Mouse (Mus musculus): Measurements from ENCODE around the gene Rab40c.
"Not testable (repeated sequence)": the region's sequence is repeated elsewhere in the genome, so short reads cannot be mapped to it uniquely, and the experiment has no call there.

Gene Rab40c

DNA sequence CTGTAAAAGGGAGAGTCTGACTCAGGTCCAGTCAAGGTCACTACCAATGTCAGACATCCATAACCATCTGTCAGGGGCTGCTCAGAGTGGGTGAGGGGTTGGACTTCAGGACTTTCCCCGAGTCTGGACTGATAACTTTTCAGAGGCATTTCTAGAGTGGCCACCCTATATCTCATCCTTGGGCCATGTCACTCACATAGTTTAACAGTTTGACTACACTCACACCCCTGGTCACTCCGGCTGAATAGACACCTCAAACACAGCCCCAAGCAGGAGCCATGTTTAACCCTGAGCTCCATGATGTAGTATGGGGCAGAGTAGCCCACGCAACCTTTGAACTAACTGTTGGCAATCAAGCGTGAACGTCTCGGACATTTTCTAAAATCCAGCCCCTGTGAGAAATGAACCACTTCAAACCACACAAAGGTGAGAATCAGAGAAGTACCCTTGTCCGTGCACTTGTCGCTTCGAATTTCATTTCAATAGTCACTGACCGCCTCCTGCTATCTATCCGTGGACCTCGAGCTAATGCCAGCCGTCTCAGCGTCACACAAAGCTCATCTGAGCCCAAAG lies 45.3 kb downstream of the Rab40c start:
- no peak for DNase-seq

DNA sequence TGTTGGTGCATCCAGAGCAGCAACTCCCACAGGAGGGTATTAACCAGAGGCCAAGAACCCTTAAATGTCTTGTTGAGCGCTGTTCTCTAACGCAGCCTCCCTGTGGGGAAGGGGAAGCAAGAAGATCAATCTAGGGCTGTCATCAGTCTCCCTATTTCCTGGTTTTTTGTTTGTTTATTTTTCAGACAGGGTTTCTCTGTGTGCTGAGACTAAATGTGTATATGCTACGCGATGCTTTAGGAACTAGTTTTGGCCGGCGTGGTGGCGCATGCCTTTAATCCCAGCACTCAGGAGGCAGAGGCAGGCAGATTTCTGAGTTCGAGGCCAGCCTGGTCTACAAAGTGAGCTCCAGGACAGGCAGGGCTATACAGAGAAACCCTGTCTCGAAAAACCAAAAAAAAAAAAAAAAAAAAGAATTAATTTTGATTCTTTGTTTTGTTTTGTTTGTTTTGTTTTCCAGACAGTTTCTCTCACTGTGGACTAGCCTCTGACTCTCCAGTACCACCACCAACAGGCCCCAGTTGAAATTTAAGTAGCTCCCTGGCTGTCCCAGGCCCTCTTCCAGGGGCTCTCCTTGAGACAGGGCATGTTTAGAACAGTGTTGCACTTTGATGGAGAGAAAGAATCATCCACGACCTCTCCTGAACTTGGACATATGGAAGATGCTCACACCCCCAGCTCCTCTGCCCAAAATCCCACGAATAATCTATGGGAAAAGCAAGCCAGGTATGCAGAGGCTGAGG lies 46.0 kb downstream of the Rab40c start:
- no peak for DNase-seq

DNA sequence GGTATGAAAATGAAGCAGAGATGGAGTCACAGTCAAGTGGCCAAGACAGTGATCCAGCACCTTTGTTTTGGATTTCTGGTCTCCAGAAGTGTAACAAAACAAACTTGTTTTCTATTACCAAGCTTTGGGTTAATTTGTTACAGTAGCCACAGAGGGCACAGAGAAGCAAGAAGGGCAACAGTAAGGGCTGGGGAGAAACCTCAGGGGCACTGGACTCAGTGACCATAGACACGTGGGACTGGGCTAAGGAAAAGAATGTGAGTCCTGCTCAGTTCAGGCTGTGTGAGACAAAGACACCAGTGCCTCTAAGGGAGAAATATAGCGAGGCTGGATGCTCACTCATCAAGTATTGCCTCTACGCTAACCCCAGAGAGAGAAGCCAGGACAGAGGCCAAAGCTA lies 46.9 kb downstream of the Rab40c start:
- no peak for DNase-seq

DNA sequence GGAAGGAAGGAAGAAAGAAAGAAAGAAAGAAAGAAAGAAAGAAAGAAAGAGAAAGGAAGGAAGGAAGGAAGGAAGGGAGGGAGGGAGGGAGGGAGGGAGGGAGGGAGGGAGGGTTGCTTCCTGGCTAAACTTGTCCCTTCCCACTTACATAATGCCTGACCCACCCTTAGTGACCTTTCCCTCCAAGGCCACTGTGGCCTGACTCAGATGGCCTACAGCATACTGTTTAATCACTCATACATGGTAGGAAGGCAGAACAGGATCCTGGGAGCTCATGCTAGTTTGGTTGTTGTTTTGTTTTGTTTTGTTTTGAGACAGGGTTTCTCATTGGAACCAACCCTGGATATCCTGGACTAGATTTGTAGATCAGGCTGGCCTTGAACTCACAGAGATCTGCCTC lies 48.0 kb downstream of the Rab40c start:
- not testable (repeated sequence) for DNase-seq

DNA sequence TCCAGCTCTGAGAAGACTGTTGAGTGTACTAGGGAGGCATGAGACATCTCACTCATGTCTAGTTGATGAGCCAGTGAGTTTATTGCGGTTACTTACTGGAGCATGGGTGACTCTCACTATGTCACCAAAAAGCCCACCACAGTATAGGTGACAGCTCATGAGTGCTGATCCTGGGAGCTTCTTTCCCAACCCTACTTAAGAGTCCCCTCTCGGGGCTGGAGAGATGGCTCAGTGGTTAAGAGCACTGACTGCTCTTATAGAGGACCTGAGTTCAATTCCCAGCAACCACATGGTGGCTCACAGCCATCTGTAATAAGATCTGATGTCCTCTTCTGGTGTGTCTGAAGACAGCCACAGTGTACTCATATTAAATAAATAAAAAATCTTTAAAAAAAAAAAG lies 49.6 kb downstream of the Rab40c start:
- no peak for DNase-seq

DNA sequence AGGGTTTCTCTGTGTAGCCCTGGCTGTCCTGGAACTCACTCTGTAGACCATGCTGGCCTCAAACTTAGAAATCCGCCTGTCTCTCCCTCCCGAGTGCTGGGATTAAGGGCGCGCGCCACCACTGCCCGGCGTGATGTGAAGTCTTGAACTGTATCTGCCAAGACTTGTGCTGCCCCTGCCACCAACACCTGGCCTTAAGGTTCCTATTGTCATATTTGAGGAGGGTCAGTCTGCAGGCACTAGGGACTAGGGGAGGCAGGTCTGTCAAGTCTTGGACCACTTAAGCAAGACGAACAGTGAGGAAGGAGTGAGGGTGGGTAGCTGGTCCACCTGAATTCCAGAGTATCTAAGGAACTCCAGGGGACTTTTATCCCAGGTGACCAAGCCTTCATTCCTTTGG lies 50.0 kb downstream of the Rab40c start:
- DNase-seq = no peak

DNA sequence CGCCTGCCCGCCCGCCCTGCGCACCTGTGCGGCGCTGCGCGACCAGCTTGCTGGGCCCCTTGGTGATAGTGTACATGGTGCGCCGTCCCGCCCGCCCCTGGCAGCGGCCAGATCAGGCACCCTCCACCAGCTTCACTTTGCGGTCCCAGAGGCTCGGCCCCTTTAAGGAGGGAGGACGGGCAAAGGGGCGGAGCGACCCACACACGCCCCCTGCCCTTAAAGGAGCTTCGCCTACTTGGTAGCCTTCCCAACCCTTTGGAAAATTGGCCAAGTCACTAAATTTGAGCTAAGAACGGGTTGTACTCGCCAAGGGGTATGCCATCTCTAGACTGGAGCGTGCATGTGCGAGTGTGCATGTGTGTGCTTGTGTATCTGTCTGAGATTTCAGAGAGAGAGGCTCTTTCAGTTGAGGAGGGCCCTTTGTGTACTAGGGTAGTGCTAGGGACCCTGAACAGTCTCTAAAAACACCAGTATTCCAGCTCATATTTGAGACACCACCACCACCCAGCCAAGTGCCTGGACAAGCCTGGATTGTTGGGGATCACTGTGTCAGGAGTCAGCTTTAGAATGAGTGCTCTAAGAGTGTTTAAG lies 50.8 kb downstream of the Rab40c start, which contains the start of gene Mcrip2:
TSS of gene Mcrip2 (minus strand) at position 164 of the 591 bp plus-strand sequence.
- peak; percentile 82 to 84 for DNase-seq

DNA sequence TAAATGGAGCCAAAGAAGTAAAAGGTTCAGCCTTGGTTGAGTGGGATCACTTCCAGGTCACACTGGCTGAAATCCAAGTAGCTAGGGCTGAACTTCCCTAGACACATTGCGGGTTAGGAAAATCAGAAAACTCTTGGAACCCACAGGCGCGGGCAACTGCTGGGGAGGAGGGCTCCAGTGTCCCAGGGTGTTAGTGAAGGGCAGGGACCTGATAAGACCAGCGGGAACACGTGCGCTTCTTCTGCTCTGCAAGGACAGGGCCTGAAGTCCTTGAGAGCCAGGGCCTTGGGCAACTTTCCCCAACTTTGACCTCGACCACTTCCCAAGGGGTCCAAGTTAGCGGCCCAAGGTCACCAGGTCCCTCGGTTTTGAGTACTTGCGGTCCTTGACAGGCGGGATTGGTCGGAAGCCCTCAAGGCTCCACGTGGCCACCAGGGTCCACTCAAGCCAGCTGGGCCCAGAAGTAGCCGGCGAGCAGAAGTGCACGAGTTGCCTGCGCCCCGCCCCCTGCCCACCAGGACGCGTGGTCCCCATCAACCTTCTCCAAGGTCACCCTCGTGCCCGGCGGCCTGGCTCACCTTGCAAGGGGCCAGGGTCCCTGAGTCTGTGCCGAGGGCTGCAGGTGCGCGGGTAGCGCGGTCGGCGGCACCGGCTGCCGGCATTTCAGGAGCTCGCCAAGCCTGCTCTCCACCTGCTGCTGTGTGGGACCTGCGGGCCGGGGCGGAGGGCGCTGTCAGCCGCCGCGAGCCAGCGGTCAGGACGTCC lies 51.5 kb downstream of the Rab40c start:
- peak in 1 of 2 experiments; percentile 44 for DNase-seq

DNA sequence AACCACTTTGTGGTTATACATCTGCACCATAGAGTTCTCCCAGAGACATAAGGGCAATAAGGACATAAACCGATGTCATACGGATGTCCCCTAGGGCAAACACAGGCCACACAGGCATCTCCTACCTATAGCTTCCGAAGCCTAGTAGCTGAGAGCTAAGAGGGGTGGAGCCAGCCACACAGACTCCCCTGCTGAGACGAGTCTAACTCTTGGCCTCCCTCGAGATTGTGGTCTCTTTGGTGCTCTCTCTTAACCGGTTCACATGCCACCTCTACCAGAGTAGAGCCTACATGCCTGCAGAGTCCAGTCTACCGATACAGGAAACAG lies 52.1 kb downstream of the Rab40c start:
- DNase-seq = no peak

DNA sequence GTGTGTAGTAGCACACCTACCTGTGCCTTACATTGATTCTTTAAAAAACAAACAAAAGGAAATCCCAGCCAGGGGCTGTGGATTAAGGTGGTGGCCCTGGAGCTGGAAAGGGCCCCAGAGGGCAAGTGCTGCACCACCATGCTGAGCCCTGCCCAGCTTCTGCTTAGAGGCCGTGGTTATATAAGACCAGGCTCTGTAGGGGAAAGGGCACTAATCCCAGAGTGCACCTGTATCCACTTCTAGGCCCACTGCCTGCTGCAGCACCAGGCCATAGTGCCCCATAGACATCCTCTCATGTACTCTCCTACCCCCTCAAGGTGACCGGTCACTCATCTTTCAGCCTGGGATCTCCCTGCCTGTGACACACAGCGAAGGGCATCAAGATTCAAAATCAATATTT lies 53.4 kb downstream of the Rab40c start:
- no peak for DNase-seq

DNA sequence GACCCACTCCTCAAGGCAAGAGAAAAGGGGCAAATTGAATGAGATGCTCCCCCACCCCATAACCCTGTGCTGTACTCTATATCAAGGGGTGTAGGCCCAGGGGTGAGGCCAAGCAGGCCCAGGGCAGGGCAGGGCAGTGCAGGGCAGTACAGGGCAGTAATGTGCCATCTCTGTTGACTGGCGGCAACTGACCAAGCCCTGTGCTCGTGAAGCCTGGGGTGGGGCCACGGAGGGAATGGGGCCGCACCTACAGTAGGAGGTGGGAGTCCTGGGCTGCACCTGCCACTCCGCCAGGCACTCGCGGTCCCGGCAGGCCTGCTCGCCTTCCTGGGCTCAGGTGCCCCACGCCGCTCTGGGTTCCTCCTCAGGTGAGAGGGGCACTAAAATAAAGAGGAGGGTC lies 54.2 kb downstream of the Rab40c start:
- DNase-seq = no peak

DNA sequence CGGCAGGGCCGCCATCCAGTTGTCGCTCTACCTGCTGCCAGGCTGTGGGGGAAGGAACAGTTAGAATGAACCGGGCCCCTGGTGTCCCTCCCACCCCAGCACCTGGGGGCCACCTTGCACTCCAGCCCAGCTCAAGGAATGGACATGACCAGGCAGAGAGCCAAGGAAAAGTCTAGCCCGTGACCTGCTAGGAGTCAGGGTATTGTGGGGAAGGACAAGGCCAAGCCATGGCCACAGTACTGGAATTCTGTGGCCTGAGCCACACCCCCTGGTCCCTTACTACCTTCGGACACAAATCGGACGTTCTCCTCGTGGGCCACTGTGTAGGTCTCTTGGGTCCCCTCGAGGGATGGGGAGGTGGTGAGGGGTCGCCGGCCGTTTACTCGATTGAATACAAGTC lies 55.2 kb downstream of the Rab40c start:
- DNase-seq = no peak

DNA sequence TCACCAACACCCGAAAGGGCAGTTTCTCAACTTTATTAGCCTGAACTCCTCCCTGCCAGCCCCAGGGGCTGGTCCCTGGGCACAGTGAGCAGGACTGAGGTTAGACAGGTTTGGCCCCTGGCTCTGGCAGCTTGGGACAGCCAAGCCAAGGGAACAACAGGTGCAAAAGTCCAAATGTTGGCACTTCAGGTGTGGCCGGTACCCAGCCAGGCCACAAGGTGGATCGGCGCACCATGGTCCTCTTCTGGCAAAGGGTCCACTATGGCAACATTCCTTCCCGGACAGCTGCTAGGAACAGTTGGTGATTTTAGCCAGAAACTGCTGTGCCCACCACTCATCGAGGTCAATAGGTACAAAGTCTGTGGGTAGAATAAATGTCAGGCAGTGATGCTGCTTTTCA lies 55.8 kb downstream of the Rab40c start:
- DNase-seq = no peak

DNA sequence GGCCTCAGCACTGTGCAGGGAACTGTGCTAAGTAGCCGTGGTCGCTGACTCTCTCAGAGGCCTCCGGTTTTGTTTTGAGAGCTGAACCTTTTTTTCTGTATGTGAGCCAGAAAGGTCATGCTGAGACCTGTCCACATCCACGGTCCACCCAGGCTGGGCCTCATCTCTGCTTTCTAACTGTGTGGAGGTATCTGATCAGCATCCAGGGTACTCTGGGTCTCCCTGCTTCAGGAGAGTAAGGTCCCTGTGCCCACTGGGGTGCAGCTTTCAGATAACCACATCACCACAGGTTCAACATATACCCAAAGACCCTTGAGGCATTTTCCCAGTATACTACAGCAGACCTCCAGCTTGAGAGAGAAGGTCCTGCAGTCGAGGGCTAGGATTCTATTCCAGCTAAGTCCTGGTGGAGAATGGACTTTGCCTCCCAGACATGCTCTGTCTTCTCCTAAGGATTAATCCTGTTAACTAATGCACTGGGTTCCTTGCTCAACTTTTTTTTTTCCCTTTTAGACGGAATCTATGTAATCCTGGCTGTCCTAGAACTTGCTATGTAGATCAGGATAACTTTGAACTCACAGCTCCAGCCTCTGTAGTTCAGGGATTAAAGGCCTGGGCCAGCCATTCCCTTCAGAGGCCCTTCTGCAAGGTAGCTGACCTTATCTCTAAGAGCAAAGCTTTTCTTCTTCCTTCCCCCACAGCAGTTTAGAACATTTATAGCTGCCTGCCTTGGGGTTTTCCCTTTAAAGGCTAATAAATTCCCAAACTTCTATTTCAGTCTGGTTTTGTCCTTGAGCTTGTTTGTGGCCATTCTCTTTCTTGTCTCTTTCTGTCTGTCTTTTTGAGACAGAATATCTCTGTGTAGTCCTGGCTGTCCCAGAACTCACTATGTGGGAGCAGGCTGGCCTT lies 57.6 kb downstream of the Rab40c start:
- DNase-seq = no peak

DNA sequence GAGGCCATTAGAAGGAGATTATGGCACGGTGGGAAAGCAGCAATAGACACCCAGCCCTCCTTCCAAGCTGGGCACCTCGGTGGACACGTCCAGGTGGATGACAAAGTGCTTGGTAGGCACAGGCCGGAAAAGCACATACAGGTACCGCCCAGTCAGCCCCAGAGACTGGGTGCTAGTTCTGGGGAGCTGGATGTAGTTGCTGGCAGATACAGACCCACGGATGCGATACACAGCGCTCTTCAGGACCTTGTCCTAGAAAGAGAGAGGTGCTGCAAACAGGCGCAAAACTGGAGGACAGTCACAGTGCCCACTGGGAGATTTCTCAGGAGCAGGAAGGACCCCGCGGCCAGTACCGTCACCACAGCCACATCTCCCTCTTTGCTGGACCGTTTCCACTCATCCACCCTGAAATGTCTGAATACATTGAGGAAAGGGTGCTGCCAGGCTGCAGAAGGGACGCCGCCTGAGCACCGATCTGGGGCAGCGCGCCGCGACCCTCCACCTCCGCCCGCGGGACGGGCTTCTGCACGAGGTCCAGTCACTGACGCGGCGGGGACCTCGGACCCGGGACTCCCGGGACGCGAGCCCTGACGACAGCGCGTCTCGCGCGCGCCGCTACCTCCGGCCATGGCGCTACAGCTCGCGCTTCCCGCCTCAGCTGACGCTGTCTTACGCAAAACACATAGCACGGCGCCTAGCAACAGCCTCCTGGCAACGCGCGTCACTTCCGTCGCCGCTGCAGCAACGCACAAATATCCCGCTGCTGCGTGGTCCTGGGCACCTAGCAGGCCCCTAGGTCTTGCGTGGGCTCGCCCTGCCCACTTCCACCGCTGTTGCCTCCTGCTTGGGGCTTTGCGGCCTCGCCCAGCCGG lies 58.5 kb downstream of the Rab40c start, which contains the start of gene Wdr90:
TSS of gene Wdr90 (minus strand) at position 670 of the 872 bp plus-strand sequence.
- DNase-seq = peak; percentile 92 to 93

DNA sequence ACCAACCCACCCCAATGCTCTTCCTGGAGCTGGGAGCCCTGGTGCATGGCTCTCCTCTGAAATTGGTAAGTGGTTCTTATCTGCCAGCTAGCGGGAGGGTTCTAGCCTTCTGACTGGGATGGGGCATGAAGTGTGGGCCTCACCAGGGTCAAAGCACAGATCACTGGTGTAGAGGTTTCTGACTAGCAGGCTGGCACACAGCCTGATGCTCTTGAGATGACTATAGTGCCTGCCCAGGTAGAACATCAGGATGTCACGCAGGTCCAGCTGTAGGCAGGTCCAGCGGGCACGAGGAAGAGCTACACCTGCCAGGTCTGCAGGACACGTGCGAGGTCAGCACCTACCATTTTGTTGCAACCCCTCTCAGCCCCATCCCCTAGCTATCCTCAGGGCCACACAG lies 59.3 kb downstream of the Rab40c start:
- no peak for DNase-seq

DNA sequence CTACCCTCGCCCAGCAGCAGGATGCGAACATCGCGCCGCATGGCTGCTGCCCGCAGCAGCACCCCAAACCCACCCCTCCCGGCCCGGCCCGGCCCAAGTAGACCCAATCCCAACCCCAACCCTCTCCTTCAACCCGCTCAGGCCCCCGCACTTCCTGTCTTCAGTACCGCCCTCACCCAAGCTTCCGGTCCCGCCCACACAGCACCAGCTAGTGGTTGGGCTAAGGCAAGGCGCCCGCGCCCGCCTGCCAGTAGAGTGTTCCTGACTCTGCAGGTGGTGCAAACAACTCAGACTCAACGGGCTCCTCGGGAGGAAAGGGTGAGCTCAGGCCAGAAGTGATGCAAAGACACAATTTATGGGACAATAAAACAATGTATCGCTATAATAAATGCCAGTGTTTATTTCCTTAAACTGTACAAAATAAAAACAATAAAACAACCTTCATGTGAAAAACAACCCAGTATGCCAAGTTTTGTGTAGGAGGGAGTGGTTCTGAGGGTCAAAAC lies 75.1 kb downstream of the Rab40c start, which contains the start of gene Rhot2:
TSS of gene Rhot2 (minus strand) at position 456 of the 506 bp plus-strand sequence.
- peak; percentile 93 to 98 for DNase-seq

DNA sequence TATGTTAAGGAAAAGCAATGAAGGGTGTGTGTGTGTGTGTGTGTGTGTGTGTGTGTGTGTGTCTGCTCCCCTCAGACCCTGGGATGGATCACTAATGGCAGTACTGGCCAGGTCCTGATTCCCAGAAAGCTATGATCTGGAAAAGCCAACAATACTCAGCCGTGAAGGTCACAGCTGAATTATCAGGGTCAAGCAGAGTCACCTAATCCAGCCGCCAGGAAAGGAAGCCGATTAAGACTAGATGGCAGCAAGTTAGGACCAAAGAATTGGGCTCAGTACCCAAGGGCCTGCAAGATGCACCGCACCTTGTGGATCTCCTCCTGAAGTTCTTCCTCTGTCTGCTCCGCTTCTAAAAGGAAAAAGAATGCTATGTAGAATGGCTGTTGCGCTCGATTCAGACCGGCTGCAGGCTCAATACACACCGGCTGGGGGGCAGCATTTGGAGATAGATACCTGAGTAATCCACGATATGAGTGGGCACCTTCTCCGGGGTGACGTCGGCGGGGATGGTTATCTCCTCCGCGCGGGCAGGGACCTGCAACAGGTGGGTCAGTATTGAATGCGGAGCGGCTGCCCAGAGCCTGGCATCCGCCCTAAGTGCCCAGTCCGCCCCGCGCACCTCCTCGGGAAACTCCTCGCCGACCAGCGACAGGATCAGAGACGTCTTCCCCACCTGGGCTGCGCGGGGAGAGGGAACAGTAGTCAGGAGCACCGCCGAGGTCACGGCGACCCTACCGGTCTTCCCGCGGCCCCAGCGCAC lies 75.7 kb downstream of the Rab40c start:
- peak in 1 of 2 experiments; percentile 50 for DNase-seq

DNA sequence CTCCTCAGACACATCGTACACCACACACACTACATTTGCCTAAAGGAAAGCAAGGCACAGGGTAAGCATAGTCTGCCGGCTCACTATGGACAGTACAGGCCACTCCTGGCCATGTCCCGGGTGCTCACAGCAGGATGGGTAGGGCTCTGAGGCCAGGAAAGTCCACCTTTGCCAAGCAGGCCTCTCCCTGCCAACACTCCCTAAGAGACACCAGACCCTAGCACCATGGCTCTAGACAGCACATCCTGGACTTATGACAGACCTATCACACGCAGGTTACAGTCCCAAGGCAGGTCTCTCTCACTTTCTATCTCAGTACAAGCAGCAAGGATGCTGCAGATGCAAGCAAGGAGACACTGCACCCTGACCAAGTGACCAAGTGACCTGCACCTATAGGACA lies 76.4 kb downstream of the Rab40c start:
- DNase-seq = no peak

DNA sequence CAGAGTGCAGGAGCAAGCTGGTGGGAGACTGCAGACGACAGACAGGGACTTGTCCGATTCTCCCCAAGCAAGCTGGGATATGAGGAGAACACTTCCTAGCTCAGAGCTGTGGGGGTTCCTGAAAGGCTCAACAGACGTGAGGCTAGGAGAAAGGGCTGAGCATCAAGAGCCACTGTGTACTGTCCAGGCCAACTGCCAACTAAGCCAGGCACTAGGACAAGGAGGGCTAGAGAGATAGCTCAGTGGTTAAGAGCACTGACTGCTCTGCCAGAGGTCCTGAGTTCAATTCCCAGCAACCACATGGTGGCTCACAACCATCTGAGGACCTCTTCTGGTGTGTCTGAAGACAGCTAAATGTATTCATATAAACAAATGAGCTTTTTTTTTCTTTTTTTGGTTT lies 77.0 kb downstream of the Rab40c start:
- no peak for DNase-seq
